ENCODE assay signal across 7 mouse cellular contexts in genomic region chr1:127869276-127869675, GRCm38 (mm10). TPM values are rescaled to one million over a fixed set of nuclear protein-coding genes. Genes with fewer than 3 reads are reported as not detected.
DNase-seq lines count a peak whose midpoint lies in the region; ATAC-seq and TF ChIP-seq lines count a peak whose summit lies in the region.

No protein-coding gene starts in this region.

- H3K4me2 ChIP-seq in limb, embryonic 11.5 days (ENCODE audit: low read depth, severe bottlenecking) = peak overlapping the region; percentile 62
- peak overlapping the region; percentile 63 for H3K4me2 ChIP-seq in stomach, embryonic 15.5 days

- ATAC-seq in megakaryocyte, adult 5-6 weeks (ENCODE audit: poor library complexity, severe bottlenecking) = no peak
- no peak; the same call in 1 of the 2 replicates for ATAC-seq in limb, embryonic 11.5 days (ENCODE audit: insufficient number of reproducible peaks, low FRiP score, low TSS enrichment, low read depth)
- ATAC-seq in stomach, embryonic 15.5 days (ENCODE audit: insufficient read depth, low FRiP score, low read depth) = no peak

- peak overlapping the region; percentile 94 for H3K4me3 ChIP-seq in megakaryocyte, embryonic 14.5 days (replicated peaks)
- peak overlapping the region; percentile 88 for H3K4me3 ChIP-seq in embryonic fibroblast, embryonic 13.5 days (ENCODE audit: insufficient read depth, low read length)
- peak overlapping the region; percentile 81 for H3K4me3 ChIP-seq in limb, embryonic 11.5 days (ENCODE audit: low read depth, low read length)
- peak overlapping the region; percentile 85 for H3K4me3 ChIP-seq in stomach, embryonic 15.5 days (replicated peaks)

- no peaks in the 10 kb centered on the region for H3K9me3 ChIP-seq in megakaryocyte, embryonic 14.5 days
- H3K9me3 ChIP-seq in limb, embryonic 11.5 days (ENCODE audit: control insufficient read depth, low read length) = no peaks in the 10 kb centered on the region
- H3K9me3 ChIP-seq in stomach, embryonic 15.5 days = no peaks in the 10 kb centered on the region

- peaks cover 38% of the 10 kb centered on the region for H3K4me1 ChIP-seq in megakaryocyte, embryonic 14.5 days
- no peaks in the 10 kb centered on the region; the same call in 1 of the 2 replicates for H3K4me1 ChIP-seq in embryonic fibroblast, embryonic 13.5 days (ENCODE audit: control insufficient read depth, insufficient read depth, low read length)
- H3K4me1 ChIP-seq in limb, embryonic 11.5 days (ENCODE audit: control insufficient read depth, insufficient read depth, low read length) = no peaks in the 10 kb centered on the region
- H3K4me1 ChIP-seq in stomach, embryonic 15.5 days = no peaks in the 10 kb centered on the region

- H3K36me3 ChIP-seq in megakaryocyte, embryonic 14.5 days (replicated peaks; ENCODE audit: low read length) = peaks cover 42% of the 10 kb centered on the region
- H3K36me3 ChIP-seq in limb, embryonic 11.5 days (ENCODE audit: control insufficient read depth, insufficient read depth, low read length) = 0 out of 2 replicates have a peak, but pooled peaks cover 2% of the 10 kb centered on the region
- no peaks in the 10 kb centered on the region for H3K36me3 ChIP-seq in stomach, embryonic 15.5 days

- TF ChIP-seq CTCF in embryonic fibroblast, embryonic 13.5 days (IDR thresholded peaks at IDR 0.05; ENCODE audit: borderline replicate concordance, insufficient read depth, low read length) = no peak

- no peaks in the 10 kb centered on the region for H3K27me3 ChIP-seq in megakaryocyte, embryonic 14.5 days (replicated peaks)
- H3K27me3 ChIP-seq in limb, embryonic 11.5 days (ENCODE audit: control insufficient read depth, insufficient read depth, low read length) = no peaks in the 10 kb centered on the region
- H3K27me3 ChIP-seq in stomach, embryonic 15.5 days (replicated peaks) = no peaks in the 10 kb centered on the region

- no peak for TF ChIP-seq POLR2A in embryonic fibroblast, embryonic 13.5 days (IDR thresholded peaks at IDR 0.05; ENCODE audit: low read depth, low read length)

- DNase-seq in limb, embryonic 11.5 days (ENCODE audit: low spot score) = no peak
- DNase-seq in adrenal gland, adult 2 months = no peak
- no peak for DNase-seq in cerebellum, adult 8-10 months

- no peak overlapping the region for H3K27ac ChIP-seq in embryonic fibroblast, embryonic 13.5 days (ENCODE audit: insufficient read depth, low read length)
- H3K27ac ChIP-seq in limb, embryonic 11.5 days (replicated peaks; ENCODE audit: low read depth, low read length) = no peak overlapping the region
- H3K27ac ChIP-seq in stomach, embryonic 15.5 days = peak overlapping the region; percentile 79

- H3K9ac ChIP-seq in limb, embryonic 11.5 days (ENCODE audit: low read length) = peak overlapping the region; percentile 80
- H3K9ac ChIP-seq in stomach, embryonic 15.5 days = peak overlapping the region; percentile 61

- WGBS in limb, embryonic 11.5 days = 48% methylated on average over 8 of the region's 8 CpGs
- WGBS in stomach, embryonic 15.5 days = 12% methylated on average over 8 of the region's 8 CpGs

RNA-seq across cellular contexts. Expression of gene Rab3gap1, which starts 0.7 kb away (rescaled TPM):
- polyA plus RNA-seq in megakaryocyte, embryonic 14.5 days (2012; ENCODE audit: insufficient read depth, low replicate concordance) = 10.5 and 30.7 TPM in 2 replicates
- total RNA-seq in megakaryocyte, adult 5-6 weeks (2015) = 11.7 and 12.1 TPM in 2 replicates
- total RNA-seq in megakaryocyte, adult 5-6 weeks (2017) = 29.4 and 35.5 TPM in 2 replicates
- polyA plus RNA-seq in embryonic fibroblast, embryonic 13.5 days (2011; ENCODE audit: insufficient read length, low read depth, missing spikeins) = 35.4 and 38.4 TPM in 2 replicates
- polyA plus RNA-seq in limb, embryonic 11.5 days (2014; fragmentation: Nextera tagmentation; extraction: Ambion mirVana) = 17.3 and 18.6 TPM in 2 replicates
- 21.7 and 22.2 TPM in 2 replicates for polyA plus RNA-seq in stomach, embryonic 15.5 days (2015; fragmentation: Nextera tagmentation; extraction: Ambion mirVana)
- 10 to 100 TPM; 44.6 to 48.8 TPM for total RNA-seq in adrenal gland, adult 2 months (2021)
- 27.2 and 31.7 TPM in 2 replicates for polyA plus RNA-seq in adrenal gland, adult 2 months (2012; rRNA removed)

RNA-seq across cellular contexts. Expression of gene Map3k19, which starts 14.4 kb away (rescaled TPM):
- polyA plus RNA-seq in megakaryocyte, embryonic 14.5 days (2012; ENCODE audit: insufficient read depth, low replicate concordance) = 0.09 TPM in 1 of 2 replicates, not detected in the other
- total RNA-seq in megakaryocyte, adult 5-6 weeks (2015) = 0.09 and 0.25 TPM in 2 replicates
- total RNA-seq in megakaryocyte, adult 5-6 weeks (2017) = 0.29 and 1.1 TPM in 2 replicates
- polyA plus RNA-seq in embryonic fibroblast, embryonic 13.5 days (2011; ENCODE audit: insufficient read length, low read depth, missing spikeins) = not detected in 2 replicates
- polyA plus RNA-seq in limb, embryonic 11.5 days (2014; fragmentation: Nextera tagmentation; extraction: Ambion mirVana) = not detected in 2 replicates
- not detected in 2 replicates for polyA plus RNA-seq in stomach, embryonic 15.5 days (2015; fragmentation: Nextera tagmentation; extraction: Ambion mirVana)
- total RNA-seq in adrenal gland, adult 2 months (2021) = under 1 TPM; 0.12 to 0.17 TPM
- polyA plus RNA-seq in adrenal gland, adult 2 months (2012; rRNA removed) = 0.08 TPM in 1 of 2 replicates, not detected in the other
